In genomic region chr11:75136666-75137398, GRCm38 (mm10) we compare ENCODE assay signal across 7 mouse cellular contexts. TPM values are rescaled to one million over a fixed set of nuclear protein-coding genes. Genes with fewer than 3 reads are reported as not detected.
DNase-seq lines count a peak whose midpoint lies in the region; ATAC-seq and TF ChIP-seq lines count a peak whose summit lies in the region.

No protein-coding gene starts in this region.

- TF ChIP-seq CTCF in MEL (IDR thresholded peaks at IDR 0.05 in 2 of 3, conservative IDR thresholded peaks at IDR 0.05 in 1 of 3; ENCODE audit: control insufficient read depth in 1 of 3, insufficient read depth in 1 of 3, low read depth in 2 of 3, low read length in 3 of 3, poor library complexity in 1 of 3, severe bottlenecking in 1 of 3), result no peak
- no peak for TF ChIP-seq CTCF in lung, postnatal 0 days (IDR thresholded peaks at IDR 0.05)

- no peak for ATAC-seq in lung, postnatal 0 days
- no peak for ATAC-seq in midbrain, embryonic 11.5 days (ENCODE audit: low FRiP score)

- WGBS in lung, postnatal 0 days, result 28% methylated on average over 5 of the region's 5 CpGs
- 71% methylated on average over 5 of the region's 5 CpGs for WGBS in midbrain, embryonic 11.5 days

- no peak overlapping the region for H3K9ac ChIP-seq in MEL (ENCODE audit: control insufficient read depth, low read depth, low read length, poor library complexity, severe bottlenecking)
- H3K9ac ChIP-seq in lung, postnatal 0 days (replicated peaks; ENCODE audit: low read depth), result no peak overlapping the region
- no peak overlapping the region for H3K9ac ChIP-seq in midbrain, embryonic 11.5 days (ENCODE audit: low read length)

- H3K27me3 ChIP-seq in MEL (ENCODE audit: control insufficient read depth in 1 of 2, insufficient read depth in 2 of 2, low read length in 2 of 2), result no peaks in the 10 kb centered on the region
- no peaks in the 10 kb centered on the region for H3K27me3 ChIP-seq in lung, postnatal 0 days (replicated peaks; ENCODE audit: insufficient read depth, low read length)
- H3K27me3 ChIP-seq in midbrain, embryonic 11.5 days (ENCODE audit: control insufficient read depth, insufficient read depth, low read length), result no peaks in the 10 kb centered on the region

- TF ChIP-seq EP300 in MEL (IDR thresholded peaks at IDR 0.05; ENCODE audit: low read depth in 1 of 2, low read length in 2 of 2), result peak; percentile 58 to 66
- TF ChIP-seq EP300 in lung, postnatal 0 days (IDR thresholded peaks at IDR 0.05), result no peak

- H3K4me1 ChIP-seq in MEL (ENCODE audit: control insufficient read depth in 1 of 2, insufficient read depth in 2 of 2, low read length in 2 of 2), result peaks cover 9 to 11% of the 10 kb centered on the region in 2 experiments; a peak in 3 of 4 replicates
- peaks cover 23% of the 10 kb centered on the region; the same call in 1 of the 2 replicates for H3K4me1 ChIP-seq in lung, postnatal 0 days (ENCODE audit: insufficient read depth, low read depth, low read length)
- H3K4me1 ChIP-seq in midbrain, embryonic 11.5 days (ENCODE audit: control insufficient read depth, insufficient read depth, low read length), result no peaks in the 10 kb centered on the region

- H3K9me3 ChIP-seq in MEL (replicated peaks; ENCODE audit: insufficient read depth, low read length), result no peaks in the 10 kb centered on the region
- no peaks in the 10 kb centered on the region for H3K9me3 ChIP-seq in lung, postnatal 0 days (ENCODE audit: low read length)
- no peaks in the 10 kb centered on the region for H3K9me3 ChIP-seq in midbrain, embryonic 11.5 days (ENCODE audit: control insufficient read depth, low read length)

- H3K79me2 ChIP-seq in MEL (ENCODE audit: control insufficient read depth, insufficient read depth, low read length, poor library complexity), result no peaks in the 10 kb centered on the region

- no peak for TF ChIP-seq POLR2A in MEL (IDR thresholded peaks at IDR 0.05; ENCODE audit: control insufficient read depth in 1 of 2, insufficient read depth in 1 of 2, low read depth in 1 of 2, low read length in 2 of 2, poor library complexity in 1 of 2)

- no peak overlapping the region for H3K4me2 ChIP-seq in lung, postnatal 0 days (replicated peaks; ENCODE audit: low read depth, low read length)
- no peak overlapping the region for H3K4me2 ChIP-seq in midbrain, embryonic 11.5 days

- no peak for TF ChIP-seq RAD21 in MEL (IDR thresholded peaks at IDR 0.05; ENCODE audit: low read depth, low read length)

- H3K27ac ChIP-seq in MEL (ENCODE audit: control insufficient read depth, low read depth, low read length), result no peak overlapping the region; the same call in 1 of the 2 replicates
- H3K27ac ChIP-seq in lung, postnatal 0 days (ENCODE audit: low read length), result no peak overlapping the region
- H3K27ac ChIP-seq in midbrain, embryonic 11.5 days (ENCODE audit: low read depth, low read length), result no peak overlapping the region

- no peak overlapping the region for H3K4me3 ChIP-seq in MEL (ENCODE audit: control insufficient read depth in 1 of 2, insufficient read depth in 1 of 2, low read depth in 2 of 2, low read length in 2 of 2)
- H3K4me3 ChIP-seq in lung, postnatal 0 days (ENCODE audit: low read depth, low read length), result no peak overlapping the region
- no peak overlapping the region for H3K4me3 ChIP-seq in midbrain, embryonic 11.5 days (ENCODE audit: low read depth, low read length)

- DNase-seq in MEL (ENCODE audit: low read depth, low spot score), result peak; percentile 77
- peak; percentile 30 for DNase-seq in brain, adult 2 months (ENCODE audit: low read depth, low spot score)
- peak; percentile 80 for DNase-seq in kidney, adult 11 months
- DNase-seq in lung, postnatal 0 days (ENCODE audit: low spot score), result peak; percentile 58
- DNase-seq in left cerebral cortex, adult 11 months (ENCODE audit: low spot score), result no peak
- DNase-seq in midbrain, embryonic 11.5 days (ENCODE audit: low spot score, missing footprints), result no peak
- DNase-seq in frontal cortex, postnatal 25 days (ENCODE audit: low spot score in 2 of 2), result no peak

- peaks cover 2 to 8% of the 10 kb centered on the region in 2 experiments; a peak in 2 of 4 replicates for H3K36me3 ChIP-seq in MEL (ENCODE audit: control insufficient read depth in 1 of 2, insufficient read depth in 2 of 2, low read length in 2 of 2)
- H3K36me3 ChIP-seq in lung, postnatal 0 days (ENCODE audit: insufficient read depth, low read length), result no peaks in the 10 kb centered on the region
- H3K36me3 ChIP-seq in midbrain, embryonic 11.5 days (ENCODE audit: control insufficient read depth, insufficient read depth, low read length), result 0 out of 2 replicates have a peak, but pooled peaks cover 2% of the 10 kb centered on the region

TF ChIP-seq in MEL, 35 proteins besides CTCF, POLR2A, EP300 and RAD21:
- TF ChIP-seq MAZ (IDR thresholded peaks at IDR 0.05; ENCODE audit: low read depth, low read length) (no peak), USF2 (IDR thresholded peaks at IDR 0.05; ENCODE audit: borderline replicate concordance in 1 of 2, insufficient read depth in 1 of 2, low read depth in 1 of 2, low read length in 2 of 2) (no peak), ETS1 (IDR thresholded peaks at IDR 0.05; ENCODE audit: low read depth, low read length) (peak; percentile 56), RCOR1 (IDR thresholded peaks at IDR 0.05; ENCODE audit: low read depth, low read length) (peak; percentile 25; the same call in 1 of the 2 replicates), NRF1 (IDR thresholded peaks at IDR 0.05; ENCODE audit: insufficient read depth, low read depth, low read length, poor library complexity, severe bottlenecking) (no peak), KAT2A (conservative IDR thresholded peaks at IDR 0.05; ENCODE audit: low read depth, low read length) (no peak), MYC (IDR thresholded peaks at IDR 0.05; ENCODE audit: low read depth, low read length) (no peak), MYB (IDR thresholded peaks at IDR 0.05; ENCODE audit: low read depth, low read length) (0 out of 2 replicates have a peak, but pooled peaks have one; percentile 38), MEF2A (IDR thresholded peaks at IDR 0.05; ENCODE audit: extremely low read depth, insufficient replicate concordance, low read depth, low read length, poor library complexity, severe bottlenecking) (peak; percentile 81; the same call in 1 of the 2 replicates), BHLHE40 (IDR thresholded peaks at IDR 0.05; ENCODE audit: borderline replicate concordance, low read depth, low read length) (no peak; the same call in 1 of the 2 replicates), TBP (IDR thresholded peaks at IDR 0.05; ENCODE audit: low read depth, low read length) (0 out of 2 replicates have a peak, but pooled peaks have one; percentile 39), USF1 (IDR thresholded peaks at IDR 0.05; ENCODE audit: low read depth, low read length) (peak; percentile 47), ZMIZ1 (IDR thresholded peaks at IDR 0.05; ENCODE audit: low read depth, low read length) (no peak), ELF1 (IDR thresholded peaks at IDR 0.05; ENCODE audit: low read depth, low read length) (no peak)

RNA-seq across cellular contexts. Expression of gene Hic1, which starts 32.5 kb away (rescaled TPM):
- total RNA-seq in MEL (2012; rRNA removed), result 16.7 and 18.8 TPM in 2 replicates
- polyA plus RNA-seq in MEL (2012; ENCODE audit: insufficient read depth in 1 of 2, insufficient read length in 2 of 2, low read depth in 1 of 2, low replicate concordance in 2 of 2, missing spikeins in 1 of 2), result 10 to 100 TPM in 1 of 2 experiments, not detected in 1; 18.2 TPM
- 9.9 and 13.4 TPM in 2 replicates for polyA plus RNA-seq in lung, postnatal 0 days (2015; fragmentation: Nextera tagmentation; extraction: Ambion mirVana)
- polyA plus RNA-seq in midbrain, embryonic 11.5 days (2014; fragmentation: Nextera tagmentation; extraction: Ambion mirVana), result 0.34 and 0.57 TPM in 2 replicates

RNA-seq across cellular contexts. Expression of gene Ovca2, which starts 41.8 kb away (rescaled TPM):
- 22.7 and 33.1 TPM in 2 replicates for total RNA-seq in MEL (2012; rRNA removed)
- 10 to 100 TPM in 1 of 2 experiments, not detected in 1; 23.1 TPM for polyA plus RNA-seq in MEL (2012; ENCODE audit: insufficient read depth in 1 of 2, insufficient read length in 2 of 2, low read depth in 1 of 2, low replicate concordance in 2 of 2, missing spikeins in 1 of 2)
- polyA plus RNA-seq in lung, postnatal 0 days (2015; fragmentation: Nextera tagmentation; extraction: Ambion mirVana), result 19.7 and 22.0 TPM in 2 replicates
- polyA plus RNA-seq in midbrain, embryonic 11.5 days (2014; fragmentation: Nextera tagmentation; extraction: Ambion mirVana), result 28.5 and 29.8 TPM in 2 replicates

RNA-seq across cellular contexts. Expression of gene Dph1, which starts 54.2 kb away (rescaled TPM):
- 54.2 and 59.5 TPM in 2 replicates for total RNA-seq in MEL (2012; rRNA removed)
- 10 to 100 TPM in 1 of 2 experiments, not detected in 1; 58.4 TPM for polyA plus RNA-seq in MEL (2012; ENCODE audit: insufficient read depth in 1 of 2, insufficient read length in 2 of 2, low read depth in 1 of 2, low replicate concordance in 2 of 2, missing spikeins in 1 of 2)
- polyA plus RNA-seq in lung, postnatal 0 days (2015; fragmentation: Nextera tagmentation; extraction: Ambion mirVana), result 11.3 and 14.8 TPM in 2 replicates
- polyA plus RNA-seq in midbrain, embryonic 11.5 days (2014; fragmentation: Nextera tagmentation; extraction: Ambion mirVana), result 15.3 and 17.3 TPM in 2 replicates

RNA-seq across cellular contexts. Expression of gene Rtn4rl1, which starts 56.8 kb away (rescaled TPM):
- 0.35 and 0.46 TPM in 2 replicates for total RNA-seq in MEL (2012; rRNA removed)
- polyA plus RNA-seq in MEL (2012; ENCODE audit: insufficient read depth in 1 of 2, insufficient read length in 2 of 2, low read depth in 1 of 2, low replicate concordance in 2 of 2, missing spikeins in 1 of 2), result 1 to 10 TPM in 1 of 2 experiments, not detected in 1; 2.6 TPM
- polyA plus RNA-seq in lung, postnatal 0 days (2015; fragmentation: Nextera tagmentation; extraction: Ambion mirVana), result 3.6 and 4.3 TPM in 2 replicates
- polyA plus RNA-seq in midbrain, embryonic 11.5 days (2014; fragmentation: Nextera tagmentation; extraction: Ambion mirVana), result 4.6 TPM in 2 replicates

Comparison
In these comparisons a context has a peak if more than half of its experiments do, and no peak if none do; other contexts are left out.
1. DNase-seq: peak in MEL (single experiment), brain, adult 2 months (single experiment), kidney, adult 11 months (single experiment) and lung, postnatal 0 days (single experiment); none in left cerebral cortex, adult 11 months (single experiment), midbrain, embryonic 11.5 days (single experiment) and frontal cortex, postnatal 25 days (0 of 2).